Mouse (Mus musculus) lung, adult 2 months (tissue): ENCODE data around the gene Klk1b5.

Experiments
- CTCF ChIP-seq: fragments of 200-500 bp; IDR thresholded peaks from 2 replicates; pipeline ENCODE4 v1.5.1; 2011; ENCODE audit warnings: mild to moderate bottlenecking, low read length, control low read depth; ENCODE audit not compliant: insufficient read depth
- POLR2A ChIP-seq: fragments of 200-500 bp; IDR thresholded peaks from 2 replicates; pipeline ENCODE4 v1.6.1; 2011; ENCODE audit warnings: low read depth, mild to moderate bottlenecking, control low read depth, low read length, borderline replicate concordance; ENCODE audit errors: extremely low read depth

DNA sequence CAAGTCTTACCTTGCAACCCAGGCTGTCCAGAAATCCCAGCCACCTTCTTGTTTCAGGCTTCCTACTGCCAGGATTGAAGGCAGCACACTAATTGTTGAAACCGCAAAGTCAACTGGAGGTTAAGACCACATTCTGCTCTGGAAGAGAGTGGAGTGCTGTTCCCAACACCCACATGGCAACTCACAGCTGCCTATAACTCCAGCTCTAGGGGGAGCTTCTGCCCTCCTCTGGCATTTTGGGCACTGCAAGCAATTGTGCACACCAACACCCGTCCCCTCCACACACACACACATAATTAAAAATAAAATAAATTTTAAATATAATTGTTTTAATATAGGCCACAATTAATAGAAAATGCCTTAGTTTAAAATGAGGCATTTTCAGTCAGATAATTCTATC, 25.4 kb downstream of the Klk1b5 start:
- no peak for TF ChIP-seq CTCF
- no peak for TF ChIP-seq POLR2A
